Mouse (Mus musculus): ENCODE results near the gene Lrmda. TPM values are rescaled to one million over a fixed set of nuclear protein-coding genes. Genes with fewer than 3 reads are reported as not detected.
A peak's percentile ranks its signal among the peaks of the same experiment; 100 is the strongest.

The Lrmda gene
- total and polyA plus RNA-seq, 3 experiments, result 5.1 to 5.9 TPM; not detected in 1

- Histone ChIP-seq H3K27ac (ENCODE audit: control insufficient read depth, low read depth, low read length) (no peak overlapping the region), H3K27me3 (ENCODE audit: control insufficient read depth in 1 of 2, insufficient read depth in 2 of 2, low read length in 2 of 2) (no peaks in the 10 kb centered on the region), H3K4me1 (ENCODE audit: control insufficient read depth in 1 of 2, insufficient read depth in 2 of 2, low read length in 2 of 2) (peaks cover 0 to 5% of the 10 kb centered on the region in 2 experiments; a peak in 2 of 4 replicates), H3K9ac (ENCODE audit: control insufficient read depth, low read depth, low read length, poor library complexity, severe bottlenecking) (no peak overlapping the region), H3K36me3 (ENCODE audit: control insufficient read depth in 1 of 2, insufficient read depth in 2 of 2, low read length in 2 of 2) (peaks cover 0 to 3% of the 10 kb centered on the region in 2 experiments; a peak in 1 of 4 replicates), H3K79me2 (ENCODE audit: control insufficient read depth, insufficient read depth, low read length, poor library complexity) (no peaks in the 10 kb centered on the region), H3K4me3 (ENCODE audit: control insufficient read depth in 1 of 2, insufficient read depth in 1 of 2, low read depth in 2 of 2, low read length in 2 of 2) (no peak overlapping the region), H3K9me3 (replicated peaks; ENCODE audit: insufficient read depth, low read length) (no peaks in the 10 kb centered on the region)
- peak; percentile 6 for DNase-seq (ENCODE audit: low read depth, low spot score)
- TF ChIP-seq TCF12 (IDR thresholded peaks at IDR 0.05; ENCODE audit: low read depth, low read length) (peak; percentile 40; the same call in 1 of the 2 replicates), NRF1 (IDR thresholded peaks at IDR 0.05; ENCODE audit: insufficient read depth, low read depth, low read length, poor library complexity, severe bottlenecking) (no peak), NELFE (IDR thresholded peaks at IDR 0.05; ENCODE audit: low read depth, low read length) (no peak), ETS1 (IDR thresholded peaks at IDR 0.05; ENCODE audit: low read depth, low read length) (no peak), MXI1 (IDR thresholded peaks at IDR 0.05; ENCODE audit: low read depth, low read length) (no peak), UBTF (IDR thresholded peaks at IDR 0.05; ENCODE audit: borderline replicate concordance, insufficient read depth, low read depth, low read length) (no peak), GATA1 (IDR thresholded peaks at IDR 0.05; ENCODE audit: low read depth, low read length) (peak; percentile 29; the same call in 1 of the 2 replicates), MYC (IDR thresholded peaks at IDR 0.05; ENCODE audit: low read depth, low read length) (no peak), E2F4 (IDR thresholded peaks at IDR 0.05; ENCODE audit: borderline replicate concordance, low read depth, low read length) (no peak), MAFK (IDR thresholded peaks at IDR 0.05; ENCODE audit: borderline replicate concordance, low read depth, low read length) (no peak), MAZ (IDR thresholded peaks at IDR 0.05; ENCODE audit: low read depth, low read length) (no peak), TBP (IDR thresholded peaks at IDR 0.05; ENCODE audit: low read depth, low read length) (no peak), POLR2A (IDR thresholded peaks at IDR 0.05; ENCODE audit: control insufficient read depth in 1 of 2, insufficient read depth in 1 of 2, low read depth in 1 of 2, low read length in 2 of 2, poor library complexity in 1 of 2) (no peak), TAL1 (IDR thresholded peaks at IDR 0.05; ENCODE audit: low read length) (peak; percentile 67), HCFC1 (IDR thresholded peaks at IDR 0.05; ENCODE audit: low read depth, low read length) (no peak), SMC3 (IDR thresholded peaks at IDR 0.05; ENCODE audit: low read depth, low read length) (no peak), BHLHE40 (IDR thresholded peaks at IDR 0.05; ENCODE audit: borderline replicate concordance, low read depth, low read length) (no peak), POLR2AphosphoS5 (IDR thresholded peaks at IDR 0.05; ENCODE audit: borderline replicate concordance, low read depth, low read length) (no peak), MAX (IDR thresholded peaks at IDR 0.05; ENCODE audit: low read length) (no peak), SIN3A (IDR thresholded peaks at IDR 0.05; ENCODE audit: low read length) (no peak), ZNF384 (IDR thresholded peaks at IDR 0.05; ENCODE audit: low read depth, low read length) (no peak), ELF1 (IDR thresholded peaks at IDR 0.05; ENCODE audit: low read depth, low read length) (no peak), EP300 (IDR thresholded peaks at IDR 0.05; ENCODE audit: low read depth in 1 of 2, low read length in 2 of 2) (peak; percentile 15 to 51; a peak in 2 of 4 replicates), GABPA (IDR thresholded peaks at IDR 0.05; ENCODE audit: low read depth, low read length) (no peak), CHD2 (IDR thresholded peaks at IDR 0.05; ENCODE audit: low read length) (no peak)
Observed at GRCm38 (mm10) chr14:22049282-22049681, 29.8 kb downstream of the Lrmda start.
